Mouse (Mus musculus) liver, adult (tissue): ENCODE results near the gene Amigo1.

Experiments
- GATA4 ChIP-seq: IDR thresholded peaks from 2 replicates; pipeline ENCODE4 v1.6.1; 2014; ENCODE audit warnings: mild to moderate bottlenecking, low read length; ENCODE audit not compliant: insufficient replicate concordance

Amigo1 gene

DNA sequence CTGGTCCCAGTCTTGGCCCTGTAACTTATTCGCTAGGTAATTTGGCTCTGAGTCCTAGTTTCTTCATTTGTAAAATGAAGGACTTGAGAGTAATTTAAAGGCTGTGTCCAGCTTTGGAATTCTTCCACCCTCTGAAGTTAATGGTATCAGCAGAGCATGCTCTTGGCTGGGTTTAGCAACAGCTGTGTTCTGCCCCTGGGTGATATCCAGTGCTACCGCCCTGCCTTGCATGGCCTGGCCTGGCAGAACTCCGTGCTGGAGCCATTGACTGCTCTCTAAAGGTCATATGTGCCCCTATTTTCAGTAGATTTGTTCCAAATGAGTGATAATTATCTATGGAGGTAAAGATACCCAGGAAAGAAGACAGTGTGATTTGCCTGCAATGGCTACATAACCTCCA, 34.5 kb downstream of the Amigo1 start:
- TF ChIP-seq GATA4: no peak

- TF ChIP-seq GATA4: no peak
These were observed 39.8 kb downstream of the Amigo1 start for GRCm38 (mm10) chr3:108225711-108226557.

DNA sequence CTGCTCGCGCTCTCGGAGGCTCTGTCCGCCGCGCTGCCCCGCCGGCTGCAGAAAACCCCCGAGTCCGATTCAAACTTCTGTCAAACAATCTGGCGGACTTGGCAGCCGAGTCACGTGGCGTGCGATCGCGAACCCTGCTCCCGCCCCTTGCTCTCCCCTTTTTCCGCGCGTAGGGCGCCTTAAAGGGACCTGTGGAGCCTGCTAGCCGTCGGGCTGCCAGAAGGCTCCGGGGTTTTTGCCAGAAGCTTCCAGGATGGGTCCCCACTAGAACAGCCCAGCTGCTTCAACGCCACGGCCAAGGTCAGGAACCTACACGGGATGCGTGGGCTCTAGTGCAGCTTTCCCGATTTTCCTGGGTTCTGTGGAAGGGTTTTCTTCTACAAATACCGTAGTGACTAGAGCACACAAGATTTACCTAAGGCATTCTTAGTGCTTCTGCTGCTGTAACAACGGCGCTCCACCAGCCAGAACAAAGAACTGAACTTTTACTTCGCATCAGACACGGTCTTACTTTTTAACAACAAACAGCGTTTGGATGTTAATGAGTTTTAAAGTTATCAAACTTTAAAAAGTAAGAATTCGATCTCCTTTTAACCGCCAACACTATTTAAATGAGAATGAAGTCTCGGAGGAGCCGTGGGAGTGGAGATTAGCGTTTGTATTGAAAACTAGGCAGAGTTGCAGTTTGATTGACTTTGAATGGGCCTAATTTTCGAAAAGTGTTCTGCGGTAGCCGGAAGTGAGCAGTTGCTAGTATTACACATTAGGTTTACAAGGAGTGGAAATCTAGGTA, 40.6 kb downstream of the Amigo1 start, which contains the start of gene Sypl2:
Gene Sypl2, minus strand, starts transcription at position 91 of the 793 bp plus-strand sequence.
- no peak for TF ChIP-seq GATA4

DNA sequence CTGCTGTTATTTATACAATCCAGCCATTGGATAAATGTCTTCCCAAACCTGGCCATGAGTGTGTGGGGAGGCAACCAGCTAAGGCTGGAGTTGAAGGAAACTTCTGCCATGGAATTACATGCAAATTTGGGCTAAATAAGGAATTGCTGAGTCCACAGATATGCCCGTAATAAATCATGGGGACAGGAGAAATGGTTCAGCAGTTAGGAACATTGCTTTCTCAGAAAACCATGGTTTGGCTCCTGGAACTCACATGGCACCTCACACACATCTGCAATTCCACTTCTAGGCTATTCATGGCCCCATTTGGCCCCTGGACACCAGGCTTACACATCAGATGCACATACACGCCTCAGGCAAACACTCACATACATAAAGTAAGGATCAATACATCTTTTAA, 41.4 kb downstream of the Amigo1 start:
- TF ChIP-seq GATA4: no peak

DNA sequence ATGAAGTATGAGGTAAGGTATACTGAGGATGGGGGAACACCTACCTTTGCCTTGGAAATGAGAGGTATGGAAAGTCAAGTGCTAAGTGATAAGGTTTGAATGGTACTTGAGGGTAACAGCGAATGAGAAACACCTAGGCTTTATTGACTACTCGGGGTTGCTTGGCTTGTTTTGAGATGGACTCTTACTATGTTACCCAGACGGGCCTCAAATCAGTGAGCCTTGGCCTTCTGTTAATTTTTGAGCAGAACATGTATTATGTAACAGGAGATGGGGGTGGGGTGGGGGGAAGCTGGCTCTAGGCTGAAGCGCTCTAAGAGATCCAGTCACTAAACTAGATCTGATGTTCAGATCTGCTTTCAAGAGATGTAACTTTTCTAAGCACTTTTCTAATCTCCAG, 45.5 kb downstream of the Amigo1 start:
- TF ChIP-seq GATA4: no peak

DNA sequence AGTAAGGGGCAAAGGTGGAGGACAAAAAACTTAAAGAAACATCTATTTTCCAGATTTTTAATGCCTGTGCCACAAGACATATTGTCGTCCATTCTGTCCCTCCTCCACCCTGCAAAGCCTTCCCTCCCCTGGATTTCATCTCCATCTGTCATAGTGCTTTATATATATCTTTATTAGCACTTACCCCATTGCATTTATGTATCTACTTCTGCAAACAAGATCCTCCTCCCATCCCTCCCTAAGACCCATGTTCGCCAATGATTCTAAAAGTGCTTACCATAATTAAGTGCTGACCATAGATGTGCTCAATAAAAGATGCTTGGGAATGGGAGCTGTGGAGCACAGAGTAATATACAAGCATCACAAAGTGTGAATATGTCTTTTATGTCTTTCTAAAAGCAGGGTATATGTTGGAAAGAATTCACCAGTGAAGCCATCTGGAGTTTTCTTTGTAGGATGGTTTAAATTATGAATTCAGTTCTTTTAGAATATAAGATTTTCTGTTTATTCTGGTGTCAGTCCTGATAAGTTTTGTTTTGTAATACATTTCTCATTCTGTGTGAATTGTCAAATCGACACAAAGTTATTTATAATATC, 55.2 kb downstream of the Amigo1 start:
- TF ChIP-seq GATA4: no peak
